Mouse (Mus musculus): Measurements from ENCODE around the gene Dmrt1. TPM values are rescaled to one million over a fixed set of nuclear protein-coding genes. Genes with fewer than 3 reads are reported as not detected.
A peak's percentile ranks its signal among the peaks of the same experiment; 100 is the strongest.

The Dmrt1 gene
- polyA plus RNA-seq, 1 experiment from 2014 or later, result not detected

DNA sequence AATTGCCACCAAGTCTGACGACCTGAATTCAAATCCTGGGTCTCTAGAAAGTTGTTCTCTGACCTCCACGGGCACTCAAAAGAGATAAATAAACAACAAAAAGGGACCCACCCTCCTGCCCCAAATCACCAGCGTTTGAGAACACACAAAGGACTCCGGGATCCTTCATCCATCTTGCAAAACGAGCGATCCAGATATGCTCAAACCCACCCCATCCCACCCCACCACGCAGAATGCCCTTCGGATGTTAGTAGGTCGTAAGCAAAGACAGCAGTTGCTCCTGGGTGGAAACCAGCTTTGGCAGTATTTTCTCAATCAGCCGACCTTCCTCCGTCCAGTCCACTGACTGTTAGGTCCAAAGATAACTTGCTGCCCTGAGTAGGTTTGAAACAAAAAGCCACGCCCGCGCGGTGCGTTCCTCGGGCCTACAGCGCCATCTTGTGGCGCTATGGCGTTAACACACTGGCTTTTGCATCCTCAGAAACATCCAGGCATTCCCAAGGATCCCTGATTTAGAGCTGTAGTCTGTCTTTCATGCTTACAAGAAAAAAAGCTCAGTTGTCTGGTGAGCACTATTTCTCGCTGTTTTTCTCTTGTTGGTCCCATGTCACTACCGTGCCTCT is 130.3 kb downstream of the Dmrt1 start:
- WGBS, result 8% methylated on average over 22 of the region's 22 CpGs
- peaks cover 7% of the 10 kb centered on the region; the same call in 1 of the 2 replicates for H3K4me1 ChIP-seq (replicated peaks; ENCODE audit: control insufficient read depth, insufficient read depth, low read length)
- peak overlapping the region; percentile 61 for H3K4me2 ChIP-seq (ENCODE audit: low read depth, low read length)
- peak overlapping the region; percentile 37 for H3K4me3 ChIP-seq (ENCODE audit: low read length)
- no peaks in the 10 kb centered on the region for H3K27me3 ChIP-seq (ENCODE audit: control insufficient read depth, insufficient read depth, low read depth, low read length)
- no peak overlapping the region for H3K9ac ChIP-seq (ENCODE audit: low read length)
- no peaks in the 10 kb centered on the region for H3K9me3 ChIP-seq (ENCODE audit: control insufficient read depth, low read length)
- ATAC-seq (ENCODE audit: low read depth), result peak; percentile 54; the same call in 1 of the 2 replicates
- H3K36me3 ChIP-seq (ENCODE audit: control insufficient read depth, insufficient read depth, low read length), result no peaks in the 10 kb centered on the region
- H3K27ac ChIP-seq (ENCODE audit: low read length), result no peak overlapping the region

DNA sequence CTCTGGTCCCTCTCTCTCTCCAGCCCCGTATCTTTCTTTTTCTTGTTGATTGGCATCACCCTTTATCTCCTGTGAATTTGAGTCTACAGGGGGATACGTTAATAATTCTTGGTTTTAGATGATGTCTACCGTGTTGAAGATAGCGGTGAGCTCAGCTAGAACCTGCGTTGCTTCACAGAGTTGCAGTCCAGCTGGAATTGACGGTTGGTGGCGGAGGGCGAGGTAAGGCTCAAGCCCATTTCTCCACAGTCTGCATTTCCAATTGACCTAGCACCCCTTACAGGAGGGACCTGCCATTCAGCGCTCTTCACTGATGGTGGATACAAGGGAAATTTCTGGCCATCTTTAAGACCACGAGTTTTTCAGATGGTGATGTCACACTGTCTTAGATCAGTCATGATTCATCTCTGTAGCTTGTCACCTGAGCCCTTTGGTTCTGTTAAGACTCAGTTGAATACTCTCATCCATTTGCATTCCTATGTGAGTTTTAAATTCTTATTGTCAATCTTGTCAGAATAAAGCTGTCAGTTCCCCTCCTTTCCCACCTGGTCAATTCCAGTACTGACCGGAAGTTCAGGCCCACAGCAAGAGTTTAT is 133.4 kb downstream of the Dmrt1 start:
- Histone ChIP-seq H3K27ac (ENCODE audit: low read length) (no peak overlapping the region), H3K27me3 (ENCODE audit: control insufficient read depth, insufficient read depth, low read depth, low read length) (no peaks in the 10 kb centered on the region), H3K36me3 (ENCODE audit: control insufficient read depth, insufficient read depth, low read length) (no peaks in the 10 kb centered on the region), H3K9ac (ENCODE audit: low read length) (no peak overlapping the region), H3K4me1 (replicated peaks; ENCODE audit: control insufficient read depth, insufficient read depth, low read length) (peaks cover 7% of the 10 kb centered on the region; the same call in 1 of the 2 replicates), H3K4me2 (ENCODE audit: low read depth, low read length) (no peak overlapping the region), H3K4me3 (ENCODE audit: low read length) (no peak overlapping the region), H3K9me3 (ENCODE audit: control insufficient read depth, low read length) (no peaks in the 10 kb centered on the region)
- no peak for ATAC-seq (ENCODE audit: low read depth)
- 69% methylated on average over 11 of the region's 11 CpGs for WGBS

DNA sequence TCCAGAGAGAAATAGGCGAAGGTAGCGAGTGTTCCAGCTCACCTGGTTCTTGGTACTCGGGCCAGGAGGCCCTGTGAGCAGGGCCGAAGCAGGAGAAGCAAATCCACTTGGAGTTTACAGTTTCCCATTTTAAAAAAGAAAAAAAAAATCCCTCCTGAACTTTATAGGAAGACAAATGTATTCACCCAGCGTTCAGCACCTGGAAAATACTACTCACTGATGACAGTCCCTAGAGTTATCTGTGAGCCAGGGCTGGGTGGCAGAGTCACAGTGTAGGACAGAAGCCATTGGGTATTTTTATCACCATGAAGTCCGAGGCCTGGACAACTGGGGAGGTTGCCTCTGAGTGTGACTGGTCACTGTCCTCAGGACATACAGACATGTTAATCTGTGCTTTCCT is 136.4 kb downstream of the Dmrt1 start:
- Histone ChIP-seq H3K9ac (ENCODE audit: low read length) (no peak overlapping the region), H3K4me3 (ENCODE audit: low read length) (no peak overlapping the region), H3K9me3 (ENCODE audit: control insufficient read depth, low read length) (no peaks in the 10 kb centered on the region), H3K27ac (ENCODE audit: low read length) (no peak overlapping the region), H3K4me1 (replicated peaks; ENCODE audit: control insufficient read depth, insufficient read depth, low read length) (no peaks in the 10 kb centered on the region), H3K4me2 (ENCODE audit: low read depth, low read length) (no peak overlapping the region), H3K36me3 (ENCODE audit: control insufficient read depth, insufficient read depth, low read length) (no peaks in the 10 kb centered on the region), H3K27me3 (ENCODE audit: control insufficient read depth, insufficient read depth, low read depth, low read length) (no peaks in the 10 kb centered on the region)
- no peak for ATAC-seq (ENCODE audit: low read depth)
- WGBS, result 83% methylated on average over 6 of the region's 6 CpGs

DNA sequence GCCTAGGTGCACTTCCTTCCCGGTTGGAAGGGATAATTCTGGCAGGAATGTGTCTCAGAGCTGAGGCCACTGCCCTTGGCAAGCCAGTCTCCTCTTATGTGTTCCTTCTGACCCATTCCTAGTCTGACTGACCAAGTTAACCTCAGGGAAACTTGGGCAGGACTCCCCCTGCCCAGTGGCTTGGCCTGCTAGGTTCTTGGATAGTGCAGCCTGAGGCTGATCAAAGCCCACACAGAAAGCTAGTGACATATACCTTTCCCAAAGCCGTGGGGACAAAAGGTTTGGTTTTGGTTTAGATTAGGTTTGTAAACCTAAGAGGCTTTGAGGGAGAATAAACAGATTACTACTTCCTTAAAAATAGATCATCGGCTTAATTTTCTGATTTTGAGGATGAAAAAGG is 141.7 kb downstream of the Dmrt1 start:
- no peak overlapping the region for H3K4me3 ChIP-seq (ENCODE audit: low read length)
- no peak overlapping the region for H3K27ac ChIP-seq (ENCODE audit: low read length)
- no peak overlapping the region for H3K4me2 ChIP-seq (ENCODE audit: low read depth, low read length)
- no peaks in the 10 kb centered on the region for H3K36me3 ChIP-seq (ENCODE audit: control insufficient read depth, insufficient read depth, low read length)
- H3K9ac ChIP-seq (ENCODE audit: low read length), result no peak overlapping the region
- no peaks in the 10 kb centered on the region for H3K4me1 ChIP-seq (replicated peaks; ENCODE audit: control insufficient read depth, insufficient read depth, low read length)
- ATAC-seq (ENCODE audit: low read depth), result no peak
- H3K9me3 ChIP-seq (ENCODE audit: control insufficient read depth, low read length), result no peaks in the 10 kb centered on the region
- H3K27me3 ChIP-seq (ENCODE audit: control insufficient read depth, insufficient read depth, low read depth, low read length), result no peaks in the 10 kb centered on the region
- WGBS, result 61% methylated on average over 3 of the region's 3 CpGs

DNA sequence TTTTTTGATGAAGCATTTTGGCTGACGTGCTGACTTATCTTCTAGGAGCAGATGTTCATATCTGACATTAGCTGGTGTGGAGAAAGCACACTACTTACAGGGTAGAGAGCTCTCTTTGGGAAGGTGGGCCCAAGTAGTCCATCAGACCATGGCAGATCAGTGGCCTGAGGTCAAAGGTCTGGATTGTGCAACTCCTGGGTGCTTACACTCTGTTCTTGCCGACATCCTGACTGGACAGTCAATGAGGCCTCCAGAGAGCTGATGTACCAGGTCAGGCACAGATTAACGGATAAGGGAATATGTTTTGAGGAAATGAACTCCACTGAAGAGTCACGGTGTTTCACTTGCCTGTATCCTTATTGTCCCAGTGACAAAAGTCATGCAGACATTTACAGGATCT is 143.3 kb downstream of the Dmrt1 start:
- Histone ChIP-seq H3K4me3 (ENCODE audit: low read length) (no peak overlapping the region), H3K27ac (ENCODE audit: low read length) (no peak overlapping the region), H3K27me3 (ENCODE audit: control insufficient read depth, insufficient read depth, low read depth, low read length) (no peaks in the 10 kb centered on the region), H3K9me3 (ENCODE audit: control insufficient read depth, low read length) (no peaks in the 10 kb centered on the region), H3K36me3 (ENCODE audit: control insufficient read depth, insufficient read depth, low read length) (no peaks in the 10 kb centered on the region), H3K4me1 (replicated peaks; ENCODE audit: control insufficient read depth, insufficient read depth, low read length) (no peaks in the 10 kb centered on the region), H3K9ac (ENCODE audit: low read length) (no peak overlapping the region), H3K4me2 (ENCODE audit: low read depth, low read length) (no peak overlapping the region)
- WGBS, result 57% methylated on average over 4 of the region's 4 CpGs
- no peak for ATAC-seq (ENCODE audit: low read depth)

DNA sequence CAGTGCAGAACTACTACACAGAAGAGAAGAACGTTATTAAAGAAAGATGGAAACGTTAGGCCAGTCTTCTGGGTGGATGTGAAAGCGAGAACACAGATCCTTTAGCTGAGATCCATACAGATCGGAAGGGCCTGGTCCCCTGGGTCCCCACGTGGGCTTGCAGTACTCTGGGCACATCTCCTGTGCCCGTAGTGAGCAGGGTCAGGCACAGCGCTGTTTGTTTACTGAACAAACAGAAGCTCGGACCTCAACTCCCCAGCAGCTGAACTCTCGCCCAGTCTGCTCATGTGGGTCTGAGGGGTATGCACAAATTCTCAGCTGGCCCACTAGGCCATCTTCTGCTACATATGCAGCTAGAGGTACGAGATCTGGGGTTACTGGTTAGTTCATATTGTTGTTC is 145.1 kb downstream of the Dmrt1 start:
- Histone ChIP-seq H3K27me3 (ENCODE audit: control insufficient read depth, insufficient read depth, low read depth, low read length) (no peaks in the 10 kb centered on the region; the same call in 1 of the 2 replicates), H3K36me3 (ENCODE audit: control insufficient read depth, insufficient read depth, low read length) (no peaks in the 10 kb centered on the region), H3K9ac (ENCODE audit: low read length) (no peak overlapping the region), H3K4me2 (ENCODE audit: low read depth, low read length) (no peak overlapping the region), H3K4me1 (replicated peaks; ENCODE audit: control insufficient read depth, insufficient read depth, low read length) (no peaks in the 10 kb centered on the region), H3K4me3 (ENCODE audit: low read length) (no peak overlapping the region), H3K27ac (ENCODE audit: low read length) (no peak overlapping the region), H3K9me3 (ENCODE audit: control insufficient read depth, low read length) (no peaks in the 10 kb centered on the region)
- WGBS, result 46% methylated on average over 10 of the region's 10 CpGs
- no peak for ATAC-seq (ENCODE audit: low read depth)

DNA sequence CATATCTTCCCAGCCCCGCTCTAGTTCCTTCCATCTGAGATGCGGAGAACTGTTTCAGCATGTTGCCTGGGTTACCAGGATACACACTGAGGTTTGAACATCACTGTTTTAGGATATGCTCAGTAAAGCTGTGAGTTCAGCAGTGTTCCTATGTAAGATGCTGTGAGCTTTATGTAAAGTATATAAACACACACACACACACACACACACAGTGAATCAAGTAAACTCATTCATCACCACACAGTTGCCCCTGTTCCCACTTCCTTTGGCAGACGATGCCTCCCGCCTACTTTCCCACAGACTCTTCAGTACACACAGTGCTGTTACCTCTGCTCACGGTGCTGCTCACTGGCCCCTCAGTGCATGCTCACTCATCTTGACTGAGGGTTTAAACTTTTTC is 147.1 kb downstream of the Dmrt1 start:
- no peak overlapping the region for H3K4me2 ChIP-seq (ENCODE audit: low read depth, low read length)
- no peaks in the 10 kb centered on the region for H3K4me1 ChIP-seq (replicated peaks; ENCODE audit: control insufficient read depth, insufficient read depth, low read length)
- H3K9ac ChIP-seq (ENCODE audit: low read length), result no peak overlapping the region
- no peaks in the 10 kb centered on the region for H3K36me3 ChIP-seq (ENCODE audit: control insufficient read depth, insufficient read depth, low read length)
- H3K27me3 ChIP-seq (ENCODE audit: control insufficient read depth, insufficient read depth, low read depth, low read length), result peaks cover 2% of the 10 kb centered on the region; the same call in 1 of the 2 replicates
- no peak overlapping the region for H3K4me3 ChIP-seq (ENCODE audit: low read length)
- WGBS, result 55% methylated on average over 5 of the region's 5 CpGs
- no peak overlapping the region for H3K27ac ChIP-seq (ENCODE audit: low read length)
- no peaks in the 10 kb centered on the region for H3K9me3 ChIP-seq (ENCODE audit: control insufficient read depth, low read length)
- ATAC-seq (ENCODE audit: low read depth), result no peak

Other genes with a start within 250 kb of the Dmrt1 start
- 0.20 and 0.44 TPM in 2 replicates for gene Dmrt3, start 104.7 kb downstream of the Dmrt1 start, polyA plus RNA-seq (2015; fragmentation: Nextera tagmentation; extraction: Ambion mirVana)
- gene Dmrt2, start 166.8 kb downstream of the Dmrt1 start, polyA plus RNA-seq (2015; fragmentation: Nextera tagmentation; extraction: Ambion mirVana), result 0.63 and 0.69 TPM in 2 replicates